Mouse (Mus musculus) heart, embryonic 11.5 days (tissue): ENCODE measurements around the gene Wdfy2. TPM values are rescaled to one million over a fixed set of nuclear protein-coding genes. Genes with fewer than 3 reads are reported as not detected.

Experiments
- ATAC-seq: fragments of 200-750 bp; cut with Nextera tagmentation; replicated peaks from 2 replicates; pipeline ENCODE4 v1.8.0; 2017; ENCODE audit warnings: moderate library complexity; ENCODE audit not compliant: insufficient number of reproducible peaks, low FRiP score, low TSS enrichment
- H3K27ac ChIP-seq: fragments of 300-500 bp; sonication (generic); 2 replicates; pipeline ENCODE4 v1.5.1; 2014; ENCODE audit warnings: mild to moderate bottlenecking, low read depth, low read length
- H3K27me3 ChIP-seq: fragments of 300-500 bp; sonication (generic); 2 replicates; pipeline ENCODE4 v1.6.1; 2014; ENCODE audit warnings: mild to moderate bottlenecking, low read length, mixed read lengths; ENCODE audit not compliant: control insufficient read depth, insufficient read depth
- H3K36me3 ChIP-seq: fragments of 300-500 bp; sonication (generic); 2 replicates; pipeline ENCODE4 v1.6.1; 2014; ENCODE audit warnings: mild to moderate bottlenecking, low read length, moderate library complexity, mixed read lengths; ENCODE audit not compliant: control insufficient read depth, insufficient read depth
- H3K4me1 ChIP-seq: fragments of 300-500 bp; sonication (generic); 2 replicates; pipeline ENCODE4 v1.6.1; 2014; ENCODE audit warnings: low read length; ENCODE audit not compliant: control insufficient read depth, insufficient read depth
- H3K4me2 ChIP-seq: fragments of 300-500 bp; sonication (generic); 2 replicates; pipeline ENCODE4 v1.6.1; 2014; ENCODE audit warnings: mild to moderate bottlenecking, moderate library complexity
- H3K4me3 ChIP-seq: fragments of 300-500 bp; sonication (generic); 2 replicates; pipeline ENCODE4 v1.5.1; 2014; ENCODE audit warnings: low read depth, low read length
- H3K9ac ChIP-seq: fragments of 300-500 bp; sonication (generic); 2 replicates; pipeline ENCODE4 v1.6.1; 2014; ENCODE audit warnings: mild to moderate bottlenecking, low read depth, low read length, moderate library complexity
- H3K9me3 ChIP-seq: fragments of 300-500 bp; sonication (generic); replicated peaks from 2 replicates; pipeline ENCODE4 v1.6.1; 2016; ENCODE audit warnings: low read length; ENCODE audit not compliant: control insufficient read depth
- WGBS: fragments of 180-500 bp; shearing (Covaris S2); extraction: QIAGEN DNeasy Blood & Tissue Kit; methylation state at CpG from one replicate; pipeline ENCODE4 v1.1.7; 2014; ENCODE audit not compliant: insufficient replicate concordance; 5-methylcytosine and 5-hydroxymethylcytosine counted together
- polyA plus RNA-seq: library from polyadenylated mRNA; unstranded; fragments of >200 nt; fragmentation: Nextera tagmentation; extraction: Ambion mirVana; gene quantifications from 2 replicates; pipeline ENCODE4 v1.2.1, GENCODE M21; 2014

Wdfy2 gene
- polyA plus RNA-seq, 1 experiment from 2014 or later, result 7.6 TPM

DNA sequence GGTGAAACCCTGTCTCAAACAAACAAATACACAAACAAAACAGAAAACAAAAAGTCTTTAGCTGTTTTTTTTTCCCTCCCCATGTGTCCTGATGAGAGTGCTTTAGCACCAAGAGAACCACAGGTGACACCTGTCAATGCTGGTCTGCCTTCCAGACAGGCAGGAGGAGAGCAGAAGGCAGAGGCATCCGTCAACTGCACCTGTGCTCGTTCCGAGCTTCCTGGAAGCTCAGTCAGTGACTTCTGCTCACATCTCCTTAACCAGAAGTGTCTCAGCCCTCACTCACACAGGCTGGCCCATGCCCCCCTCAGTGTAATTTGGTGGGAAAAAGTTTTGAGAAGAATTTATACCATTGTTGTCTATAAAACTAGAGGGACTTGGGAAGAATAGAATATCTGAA lies 15.4 kb downstream of the Wdfy2 start:
- Histone ChIP-seq H3K27me3 (no peaks in the 10 kb centered on the region), H3K4me3 (no peak overlapping the region), H3K4me2 (no peak overlapping the region), H3K9me3 (no peaks in the 10 kb centered on the region; the same call in 1 of the 2 replicates), H3K9ac (no peak overlapping the region), H3K27ac (no peak overlapping the region), H3K36me3 (no peaks in the 10 kb centered on the region), H3K4me1 (peaks cover 6% of the 10 kb centered on the region)
- ATAC-seq, result no peak
- WGBS, result 82% methylated on average over 3 of the region's 3 CpGs

DNA sequence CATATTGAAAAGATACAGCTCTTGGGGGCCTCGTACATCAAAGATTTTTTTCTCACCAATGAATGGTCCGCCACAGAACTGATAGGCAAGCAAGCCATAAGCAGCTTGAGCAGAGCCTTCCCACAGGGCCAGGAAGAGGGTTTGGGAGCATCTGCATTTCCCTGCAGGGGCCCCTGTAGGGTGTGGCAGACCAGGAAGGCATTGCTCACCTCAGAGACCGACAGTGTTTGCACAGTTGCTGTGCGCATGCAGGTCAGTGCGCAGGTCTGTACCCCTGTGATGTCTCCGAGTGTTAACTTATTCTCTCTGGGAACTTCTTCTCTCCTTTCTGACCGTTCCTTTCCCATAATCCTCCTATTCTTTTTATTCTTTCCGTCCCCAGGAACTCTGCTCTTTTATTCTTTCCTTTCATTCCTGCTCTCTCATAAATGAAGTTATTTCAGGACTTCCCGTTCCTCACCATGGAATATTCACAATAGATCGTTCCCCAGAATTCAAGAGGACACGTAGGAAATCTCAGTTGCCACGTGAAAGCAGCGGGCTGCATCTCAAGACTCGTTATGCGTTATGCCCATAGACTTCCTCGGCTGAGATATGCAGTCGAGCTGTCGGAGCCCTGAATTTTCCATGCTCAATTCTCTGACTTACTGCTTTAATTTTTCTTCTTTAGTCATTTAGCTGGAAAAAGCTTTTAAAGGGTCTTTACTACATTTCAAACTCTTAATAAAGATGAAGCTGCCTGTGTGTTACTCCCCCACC lies 17.8 kb downstream of the Wdfy2 start:
- no peak for ATAC-seq
- H3K27ac ChIP-seq, result no peak overlapping the region
- no peak overlapping the region for H3K9ac ChIP-seq
- H3K27me3 ChIP-seq, result no peaks in the 10 kb centered on the region
- H3K4me2 ChIP-seq, result no peak overlapping the region
- H3K4me3 ChIP-seq, result no peak overlapping the region
- 80% methylated on average over 18 of the region's 18 CpGs for WGBS
- H3K36me3 ChIP-seq, result no peaks in the 10 kb centered on the region
- peaks cover 6% of the 10 kb centered on the region for H3K4me1 ChIP-seq
- H3K9me3 ChIP-seq, result no peaks in the 10 kb centered on the region; the same call in 1 of the 2 replicates

DNA sequence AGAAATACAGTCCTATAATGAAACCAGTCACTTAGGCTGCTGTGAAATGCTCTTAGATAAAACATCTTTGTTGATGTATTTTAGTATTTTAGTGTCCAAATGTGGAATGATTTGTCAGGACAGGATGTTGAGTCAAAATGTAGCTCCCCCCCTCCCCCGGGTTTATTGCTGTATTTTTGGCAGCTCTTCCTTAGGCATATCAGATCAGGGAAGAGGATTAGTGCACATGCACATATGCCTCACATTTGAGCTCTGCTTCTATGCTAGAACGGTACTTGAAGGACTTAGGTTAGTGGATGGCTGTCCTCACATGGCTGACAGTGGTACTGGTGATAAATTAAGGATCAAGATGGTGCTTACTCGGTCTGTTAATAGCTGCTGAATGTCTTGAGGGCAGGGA lies 18.4 kb downstream of the Wdfy2 start:
- no peak for ATAC-seq
- no peak overlapping the region for H3K9ac ChIP-seq
- H3K4me1 ChIP-seq, result peaks cover 4% of the 10 kb centered on the region
- no peak overlapping the region for H3K4me2 ChIP-seq
- H3K4me3 ChIP-seq, result no peak overlapping the region
- H3K27ac ChIP-seq, result no peak overlapping the region
- H3K9me3 ChIP-seq, result no peaks in the 10 kb centered on the region; the same call in 1 of the 2 replicates
- WGBS, result 58% methylated on average over 3 of the region's 3 CpGs
- H3K27me3 ChIP-seq, result no peaks in the 10 kb centered on the region
- H3K36me3 ChIP-seq, result no peaks in the 10 kb centered on the region

DNA sequence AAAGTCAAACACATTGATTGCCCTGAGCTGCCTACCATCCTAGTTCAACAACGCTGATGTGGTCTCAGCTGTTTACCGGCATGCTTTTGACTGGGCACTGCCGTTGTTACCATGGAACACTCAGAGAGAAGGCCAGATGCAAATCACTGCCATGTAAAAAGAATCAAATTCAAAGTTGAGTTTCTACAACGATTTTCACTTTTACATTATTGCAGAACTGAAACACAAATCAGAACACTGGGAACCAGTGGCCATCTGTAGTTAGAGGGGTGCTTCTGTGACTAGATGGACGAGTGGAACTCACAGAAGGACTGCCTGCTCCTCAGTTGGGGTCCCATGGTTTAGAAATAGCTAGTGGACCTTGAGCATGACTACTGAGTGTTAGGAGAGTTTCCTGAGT lies 19.0 kb downstream of the Wdfy2 start:
- Histone ChIP-seq H3K27me3 (no peaks in the 10 kb centered on the region), H3K4me1 (no peaks in the 10 kb centered on the region; the same call in 1 of the 2 replicates), H3K9ac (no peak overlapping the region), H3K27ac (no peak overlapping the region), H3K4me2 (no peak overlapping the region), H3K36me3 (no peaks in the 10 kb centered on the region), H3K9me3 (no peaks in the 10 kb centered on the region; the same call in 1 of the 2 replicates), H3K4me3 (no peak overlapping the region)
- WGBS, result 85% methylated on average over 5 of the region's 5 CpGs
- ATAC-seq, result no peak

DNA sequence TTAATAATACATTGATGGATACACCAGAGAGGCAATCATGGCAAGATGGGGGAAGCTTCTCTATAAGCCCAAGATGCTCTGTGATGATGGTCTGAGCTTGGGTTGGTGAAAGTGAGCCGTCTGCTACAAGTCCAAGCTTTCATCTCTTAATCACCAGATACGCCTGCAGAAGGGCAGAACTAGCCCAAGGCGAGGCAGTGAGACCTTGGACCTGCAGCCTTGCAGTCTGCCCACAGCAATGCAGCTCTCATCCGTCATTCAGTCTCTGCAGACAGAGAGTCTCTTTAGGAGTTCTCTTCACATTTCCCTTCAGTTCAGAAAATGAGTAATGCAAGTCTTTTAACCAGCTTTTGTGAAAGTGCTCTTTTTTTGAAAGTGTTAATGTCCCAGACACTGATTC lies 20.4 kb downstream of the Wdfy2 start:
- Histone ChIP-seq H3K36me3 (no peaks in the 10 kb centered on the region), H3K9me3 (no peaks in the 10 kb centered on the region; the same call in 1 of the 2 replicates), H3K4me2 (no peak overlapping the region), H3K9ac (no peak overlapping the region), H3K27me3 (no peaks in the 10 kb centered on the region), H3K4me1 (no peaks in the 10 kb centered on the region), H3K4me3 (no peak overlapping the region), H3K27ac (no peak overlapping the region)
- ATAC-seq, result no peak
- 63% methylated on average over 4 of the region's 4 CpGs for WGBS

DNA sequence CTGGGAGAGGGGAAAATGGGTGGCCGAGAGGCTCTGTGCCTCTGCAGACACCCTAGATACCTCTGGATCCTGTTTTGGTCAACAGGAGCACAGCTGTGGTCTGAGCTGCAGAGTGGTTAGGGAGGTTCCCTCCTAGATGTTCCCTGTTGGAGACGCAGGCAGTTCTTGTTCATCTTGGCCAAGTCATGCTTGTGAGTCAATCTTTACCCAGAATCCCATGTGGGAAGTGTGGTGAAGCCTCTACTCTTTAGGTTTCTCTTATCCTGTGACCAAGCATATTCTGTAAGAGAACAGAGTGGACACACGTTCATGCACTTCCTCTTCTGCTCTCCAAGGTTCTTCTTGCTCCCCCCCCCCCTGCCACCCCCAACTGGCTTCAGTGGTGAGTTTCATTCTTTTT lies 20.8 kb downstream of the Wdfy2 start:
- H3K27ac ChIP-seq, result no peak overlapping the region
- no peak overlapping the region for H3K9ac ChIP-seq
- no peak overlapping the region for H3K4me3 ChIP-seq
- H3K4me1 ChIP-seq, result no peaks in the 10 kb centered on the region
- 76% methylated on average over 3 of the region's 3 CpGs for WGBS
- H3K36me3 ChIP-seq, result no peaks in the 10 kb centered on the region
- H3K9me3 ChIP-seq, result no peaks in the 10 kb centered on the region; the same call in 1 of the 2 replicates
- H3K4me2 ChIP-seq, result no peak overlapping the region
- no peak for ATAC-seq
- H3K27me3 ChIP-seq, result no peaks in the 10 kb centered on the region

DNA sequence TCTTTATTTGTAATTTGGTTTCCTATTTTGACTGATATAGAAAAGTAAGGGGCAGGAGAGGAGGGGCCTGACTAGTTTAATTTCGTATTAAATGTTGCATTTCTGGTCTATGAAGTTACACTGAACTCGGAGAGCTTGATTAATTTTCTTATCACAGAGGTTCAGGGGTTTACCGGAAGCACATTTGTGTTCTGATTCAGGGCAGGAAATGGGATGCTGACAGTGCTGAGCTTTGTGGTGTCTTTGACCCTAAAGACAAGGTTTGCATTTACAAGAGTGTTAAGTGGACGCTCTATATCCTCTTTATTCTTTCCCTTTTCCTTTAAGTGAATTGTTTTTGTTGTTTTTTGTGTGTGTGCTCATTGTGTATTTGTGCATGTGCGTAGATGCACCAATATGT lies 25.1 kb downstream of the Wdfy2 start:
- Histone ChIP-seq H3K27me3 (no peaks in the 10 kb centered on the region), H3K9ac (no peak overlapping the region), H3K4me1 (peaks cover 5% of the 10 kb centered on the region), H3K36me3 (no peaks in the 10 kb centered on the region), H3K4me3 (no peak overlapping the region), H3K27ac (no peak overlapping the region), H3K9me3 (no peaks in the 10 kb centered on the region), H3K4me2 (no peak overlapping the region)
- WGBS, result 71% methylated on average over 5 of the region's 5 CpGs
- ATAC-seq, result no peak

DNA sequence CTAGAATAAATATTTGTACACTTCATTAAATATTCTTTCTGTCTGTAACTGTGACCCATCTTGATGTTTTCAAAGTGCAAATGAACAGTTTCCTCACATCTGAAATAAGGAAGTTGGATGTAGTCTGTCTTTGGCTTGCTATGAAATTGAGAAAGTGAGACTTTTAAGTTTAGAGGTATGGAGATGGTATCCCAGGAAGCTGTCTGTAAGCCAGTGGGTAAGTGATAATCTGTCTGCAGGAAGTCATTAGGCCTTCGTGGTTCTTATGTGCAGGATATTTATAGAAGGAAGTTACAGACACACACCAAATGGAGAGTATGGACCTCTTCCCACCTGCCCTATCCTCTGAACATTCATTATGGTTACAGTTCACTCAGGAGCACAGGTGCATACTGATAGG lies 26.8 kb downstream of the Wdfy2 start:
- H3K36me3 ChIP-seq, result no peaks in the 10 kb centered on the region
- no peak for ATAC-seq
- no peaks in the 10 kb centered on the region for H3K9me3 ChIP-seq
- H3K9ac ChIP-seq, result no peak overlapping the region
- H3K4me3 ChIP-seq, result no peak overlapping the region
- H3K4me1 ChIP-seq, result peaks cover 11% of the 10 kb centered on the region
- H3K27me3 ChIP-seq, result no peaks in the 10 kb centered on the region
- H3K27ac ChIP-seq, result no peak overlapping the region
- 11% methylated on average over 1 of the region's 1 CpGs for WGBS
- H3K4me2 ChIP-seq, result no peak overlapping the region

DNA sequence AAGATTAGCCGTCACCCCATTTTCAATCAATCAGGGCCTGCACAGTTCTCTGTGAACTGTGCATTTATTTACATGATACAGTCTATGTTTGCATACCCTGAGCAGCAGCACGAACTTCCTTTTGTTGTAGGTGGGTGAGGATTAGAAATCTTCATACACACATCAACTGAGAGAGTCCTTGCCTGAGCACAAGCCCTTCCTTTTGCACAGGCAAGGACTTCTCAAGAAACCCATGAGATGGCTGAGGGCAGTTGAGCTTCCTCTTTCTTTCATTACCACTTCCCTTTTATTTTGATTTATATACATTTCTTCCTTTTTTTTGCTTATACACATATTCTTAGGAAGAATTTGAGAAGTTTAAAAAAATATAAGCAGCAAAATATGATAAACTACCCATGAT lies 27.9 kb downstream of the Wdfy2 start:
- WGBS, result 69% methylated on average over 2 of the region's 2 CpGs
- no peak for ATAC-seq
- Histone ChIP-seq H3K36me3 (no peaks in the 10 kb centered on the region; the same call in 1 of the 2 replicates), H3K9ac (no peak overlapping the region), H3K27me3 (no peaks in the 10 kb centered on the region), H3K9me3 (no peaks in the 10 kb centered on the region), H3K4me2 (no peak overlapping the region), H3K27ac (no peak overlapping the region), H3K4me1 (peaks cover 11% of the 10 kb centered on the region), H3K4me3 (no peak overlapping the region)
